Mouse (Mus musculus): ENCODE data around the gene Nsg1.

The Nsg1 gene

GRCm38 (mm10) chr5:38140893-38141292 is 18.8 kb downstream of the Nsg1 start:
- DNase-seq = no peak

- DNase-seq = no peak
Measured at GRCm38 (mm10) chr5:38137163-38137562, 22.5 kb downstream of the Nsg1 start.

GRCm38 (mm10) chr5:38136247-38136646 is 23.5 kb downstream of the Nsg1 start:
- DNase-seq = no peak

- no peak for DNase-seq
Measured at GRCm38 (mm10) chr5:38129339-38129738, 30.4 kb downstream of the Nsg1 start.

- DNase-seq = no peak
Measured at GRCm38 (mm10) chr5:38126519-38127306, 33.0 kb downstream of the Nsg1 start.

GRCm38 (mm10) chr5:38121699-38122098 is 38.0 kb downstream of the Nsg1 start:
- DNase-seq = no peak

GRCm38 (mm10) chr5:38119268-38119667 is 40.4 kb downstream of the Nsg1 start:
- no peak for DNase-seq

- no peak for DNase-seq
Measured at GRCm38 (mm10) chr5:38117056-38117455, 42.7 kb downstream of the Nsg1 start.

GRCm38 (mm10) chr5:38114526-38114925 is 45.2 kb downstream of the Nsg1 start:
- DNase-seq = no peak

- no peak for DNase-seq
Measured at GRCm38 (mm10) chr5:38106807-38107206, 52.9 kb downstream of the Nsg1 start.

GRCm38 (mm10) chr5:38106080-38106697 is 53.5 kb downstream of the Nsg1 start:
- peak; percentile 53 for DNase-seq

- DNase-seq = no peak
Measured at GRCm38 (mm10) chr5:38102945-38103344, 56.8 kb downstream of the Nsg1 start.

GRCm38 (mm10) chr5:38099139-38099676 is 60.5 kb downstream of the Nsg1 start:
- DNase-seq = no peak

GRCm38 (mm10) chr5:38097501-38098093 is 62.1 kb downstream of the Nsg1 start:
- peak; percentile 41 for DNase-seq

GRCm38 (mm10) chr5:38094331-38094730 is 65.4 kb downstream of the Nsg1 start:
- DNase-seq = no peak

GRCm38 (mm10) chr5:38091966-38092304 is 67.8 kb downstream of the Nsg1 start:
- DNase-seq = no peak

- DNase-seq = peak; percentile 81
Measured at GRCm38 (mm10) chr5:38091046-38091965, 68.4 kb downstream of the Nsg1 start.

GRCm38 (mm10) chr5:38090581-38090980 is 69.1 kb downstream of the Nsg1 start:
- DNase-seq = no peak

GRCm38 (mm10) chr5:38090111-38090510 is 69.6 kb downstream of the Nsg1 start:
- no peak for DNase-seq
